Mouse (Mus musculus): Measurements from ENCODE around the gene Fut8.

- TF ChIP-seq CTCF (IDR thresholded peaks at IDR 0.05; ENCODE audit: control insufficient read depth, insufficient read depth, low read length): no peak
- no peak for TF ChIP-seq POLR2A (IDR thresholded peaks at IDR 0.05; ENCODE audit: borderline replicate concordance, control insufficient read depth, low read depth, low read length)
These were observed 264.3 kb downstream of the Fut8 start for GRCm38 (mm10) chr12:77502243-77502642.

Measured in bone marrow, adult 2 months (tissue).